19 mouse cellular contexts compared by ENCODE assay signal in genomic region chr11:32151243-32151642, GRCm38 (mm10). TPM values are rescaled to one million over a fixed set of nuclear protein-coding genes. Genes with fewer than 3 reads are reported as not detected.
DNase-seq lines count a peak whose midpoint lies in the region; TF ChIP-seq lines count a peak whose summit lies in the region.
"Had no signal": no experiment of that assay in that cellular context is flagged by ENCODE, and none has a peak within 500 bp of the region (broad histone marks: within the 10 kb centered on the region; RNA-seq: fewer than 3 reads in every experiment).

No protein-coding gene starts in this region.

- no peaks in the 10 kb centered on the region for H3K27me3 ChIP-seq in heart, adult 2 months (ENCODE audit: control insufficient read depth, insufficient read depth, low read length)
- H3K27me3 ChIP-seq in liver, adult 2 months (ENCODE audit: control insufficient read depth, insufficient read depth, low read length): no peaks in the 10 kb centered on the region
- H3K27me3 ChIP-seq: embryonic facial prominence, embryonic 12.5 days; forebrain, embryonic 12.5 days had no signal

- no peak for TF ChIP-seq EP300 in heart, adult 2 months (IDR thresholded peaks at IDR 0.05; ENCODE audit: insufficient read depth, low read depth, low read length)

- DNase-seq in heart, adult 11 months: peak; percentile 78
- DNase-seq in heart, adult 2 months: no peak
- no peak for DNase-seq in liver, adult 2 months (ENCODE audit: extremely low read depth, low read depth, low spot score)
- no peak for DNase-seq in liver
- DNase-seq in spleen, postnatal 4 days (ENCODE audit: low spot score in 2 of 2): no peak
- DNase-seq: adrenal gland, adult 8-10 months; adrenal gland, postnatal 14 days; adrenal gland, postnatal 36 days; cerebellum, adult 11-12 months; cerebellum, adult 2 months; cerebellum, adult 9-10 months; cerebellum, postnatal 10 days; cerebellum, postnatal 25 days had no signal

- no peaks in the 10 kb centered on the region for H3K79me2 ChIP-seq in heart, adult 2 months (replicated peaks; ENCODE audit: control insufficient read depth, insufficient read depth, low read length)
- H3K79me2 ChIP-seq in liver, adult 2 months (ENCODE audit: control insufficient read depth, insufficient read depth, low read length): no peaks in the 10 kb centered on the region

- no peak overlapping the region for H3K4me3 ChIP-seq in heart, adult 2 months
- no peak overlapping the region for H3K4me3 ChIP-seq in liver, adult 2 months (ENCODE audit: insufficient read depth, low read depth, low read length)
- H3K4me3 ChIP-seq: embryonic facial prominence, embryonic 10.5 days; embryonic facial prominence, embryonic 12.5 days; forebrain, embryonic 12.5 days had no signal

- intact Hi-C loops in heart, adult 2 months (cut with DNase I): no loop called here

- no peak overlapping the region for H3K9ac ChIP-seq in heart, adult 2 months (ENCODE audit: low read depth, low read length)
- no peak overlapping the region for H3K9ac ChIP-seq in liver, adult 2 months (ENCODE audit: low read depth, low read length)
- H3K9ac ChIP-seq: embryonic facial prominence, embryonic 12.5 days; forebrain, embryonic 12.5 days had no signal

- no peak for TF ChIP-seq POLR2A in heart, adult 2 months (IDR thresholded peaks at IDR 0.05; ENCODE audit: insufficient read depth, low read depth, low read length)
- no peak for TF ChIP-seq POLR2A in liver, adult 2 months (IDR thresholded peaks at IDR 0.05; ENCODE audit: extremely low read depth, insufficient read depth, low read length)

- H3K4me1 ChIP-seq in heart, adult 2 months (ENCODE audit: control insufficient read depth, insufficient read depth, low read length): no peaks in the 10 kb centered on the region
- H3K4me1 ChIP-seq in liver, adult 2 months (ENCODE audit: control insufficient read depth, insufficient read depth, low read length): peaks cover 7% of the 10 kb centered on the region; the same call in 1 of the 2 replicates
- H3K4me1 ChIP-seq: embryonic facial prominence, embryonic 10.5 days; embryonic facial prominence, embryonic 12.5 days; forebrain, embryonic 12.5 days had no signal

- no peak overlapping the region for H3K27ac ChIP-seq in heart, adult 2 months
- peak overlapping the region; percentile 20 for H3K27ac ChIP-seq in liver, adult 2 months (replicated peaks; ENCODE audit: insufficient read depth, low read depth, low read length)
- H3K27ac ChIP-seq: embryonic facial prominence, embryonic 10.5 days; embryonic facial prominence, embryonic 12.5 days; forebrain, embryonic 12.5 days had no signal

- no peak for TF ChIP-seq CTCF in heart, adult 2 months (IDR thresholded peaks at IDR 0.05)
- TF ChIP-seq CTCF in liver, adult 2 months (IDR thresholded peaks at IDR 0.05; ENCODE audit: low read depth, low read length): no peak

- 93% methylated on average over 5 of the region's 5 CpGs for WGBS in heart, adult 2 months
- WGBS in liver, adult 2 months: 98% methylated on average over 5 of the region's 5 CpGs

- no peaks in the 10 kb centered on the region for H3K36me3 ChIP-seq in heart, adult 2 months (ENCODE audit: control insufficient read depth, insufficient read depth, low read length)
- H3K36me3 ChIP-seq in liver, adult 2 months (ENCODE audit: control insufficient read depth, insufficient read depth, low read length): no peaks in the 10 kb centered on the region
- H3K36me3 ChIP-seq: embryonic facial prominence, embryonic 10.5 days; embryonic facial prominence, embryonic 12.5 days; forebrain, embryonic 12.5 days had no signal

RNA-seq across cellular contexts. Expression of gene Il9r, which starts 48.8 kb away (rescaled TPM):
- not detected for total RNA-seq in heart, adult 2 months (2021)
- polyA plus RNA-seq in heart, adult 2 months (2012; rRNA removed): 0.03 and 0.37 TPM in 2 replicates
- 0.20 TPM in 1 of 2 replicates, not detected in the other for total RNA-seq in liver, adult 2 months (2014; rRNA removed)
- polyA plus RNA-seq in liver, adult 2 months (2012; rRNA removed): 0.06 and 0.07 TPM in 2 replicates
- polyA plus RNA-seq: C2C12; cerebellum, adult 2 months; embryonic facial prominence, embryonic 10.5 days; embryonic facial prominence, embryonic 12.5 days; forebrain, embryonic 12.5 days; forebrain, embryonic 14.5 days; forebrain, embryonic 16.5 days had no signal

RNA-seq across cellular contexts. Expression of gene Snrnp25, which starts 54.0 kb away (rescaled TPM):
- total RNA-seq in heart, adult 2 months (2021): 10 to 100 TPM; 10.0 to 13.3 TPM
- polyA plus RNA-seq in heart, adult 2 months (2012; rRNA removed): 11.8 and 13.8 TPM in 2 replicates
- total RNA-seq in liver, adult 2 months (2014; rRNA removed): 10.9 and 11.7 TPM in 2 replicates
- 6.0 and 7.6 TPM in 2 replicates for polyA plus RNA-seq in liver, adult 2 months (2012; rRNA removed)
